Mouse (Mus musculus) urinary bladder, postnatal 4 days (tissue): ENCODE results near the gene Tnni3k.
"Not testable (repeated sequence)": the region's sequence is repeated elsewhere in the genome, so short reads cannot be mapped to it uniquely, and the experiment has no call there.

Experiments
- DNase-seq, 2 experiments: peaks; one replicate each; pipeline ENCODE4 v3.0.0; 2021 to 2022; ENCODE audit warnings: low spot score in 2 of 2

Gene Tnni3k

DNA sequence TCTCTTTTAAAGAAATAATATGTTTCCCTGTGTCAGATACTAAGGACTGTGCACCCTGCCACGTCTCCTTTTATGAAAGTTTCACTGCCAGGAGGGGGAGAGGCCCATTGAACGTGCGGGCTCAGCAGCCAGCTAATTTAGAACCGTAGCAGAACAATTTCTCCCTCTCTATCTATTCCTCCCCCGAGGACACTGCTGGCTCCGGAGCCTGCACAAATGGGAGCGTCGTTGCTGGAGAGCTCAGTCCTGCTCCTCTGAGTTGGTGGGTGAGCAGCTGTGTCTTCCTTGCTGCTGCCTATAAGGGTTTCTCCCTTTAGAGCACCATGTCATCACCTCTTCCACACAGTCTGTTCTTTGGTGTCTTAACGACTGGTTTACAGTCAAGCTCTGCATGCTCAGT is 220.8 kb downstream of the Tnni3k start:
- no peak for DNase-seq

DNA sequence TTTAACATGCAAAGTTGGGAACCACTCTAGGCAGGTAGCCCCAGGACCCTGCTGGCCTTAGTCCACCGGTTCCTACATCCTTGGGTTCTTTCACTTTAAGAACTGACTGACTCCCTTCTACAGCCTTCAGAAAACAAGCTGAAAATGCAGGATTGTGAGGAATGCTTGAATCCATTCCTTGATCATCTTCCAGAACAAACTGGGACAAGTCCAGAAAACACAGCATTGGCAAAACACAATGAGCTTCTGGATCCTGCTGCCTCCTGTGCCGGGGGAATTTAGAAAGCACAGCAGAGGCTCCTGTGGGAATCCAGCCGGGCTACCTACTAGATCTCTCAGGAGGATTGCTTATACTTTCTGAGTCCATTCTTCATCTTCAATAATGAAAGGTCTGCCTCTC is 229.5 kb downstream of the Tnni3k start:
- DNase-seq: no peak

DNA sequence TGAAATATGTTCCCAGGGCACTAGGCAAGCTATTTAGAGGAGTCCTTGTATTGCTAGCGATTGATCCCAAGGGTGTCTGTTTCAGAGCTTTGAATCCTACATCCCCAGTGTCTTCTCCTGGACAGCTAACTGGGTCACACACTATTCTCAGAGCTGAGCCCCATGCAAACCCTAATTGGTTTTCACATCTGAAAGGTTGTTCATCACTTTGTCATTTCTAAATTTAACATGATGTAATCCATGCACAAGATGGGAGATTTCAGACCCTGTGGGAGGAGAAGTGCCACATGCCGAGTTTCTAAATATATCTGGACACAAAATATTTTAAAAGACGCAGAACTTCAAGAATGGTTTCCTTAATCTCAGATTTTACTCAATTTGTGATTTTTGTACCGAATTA is 230.5 kb downstream of the Tnni3k start:
- no peak for DNase-seq

DNA sequence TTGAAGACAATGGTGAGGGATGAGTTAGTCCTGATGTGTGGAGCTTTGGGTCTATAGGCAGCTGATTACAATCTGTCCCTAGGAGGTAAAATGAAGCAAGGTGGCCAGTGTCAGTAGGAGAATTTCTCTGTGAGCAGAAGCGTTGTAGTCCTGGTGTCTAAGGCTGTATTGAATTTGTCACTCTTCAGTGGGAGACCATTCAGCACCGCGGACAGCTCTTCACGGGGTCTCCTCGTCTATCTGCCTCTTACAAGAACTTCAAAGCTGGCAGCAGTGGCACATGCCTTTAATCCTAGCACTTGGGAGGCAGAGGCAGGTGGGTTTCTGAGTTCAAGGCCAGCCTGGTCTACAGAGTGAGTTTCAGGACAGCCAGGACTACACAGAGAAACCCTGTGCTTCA is 235.5 kb downstream of the Tnni3k start:
- DNase-seq: not testable (repeated sequence)

DNA sequence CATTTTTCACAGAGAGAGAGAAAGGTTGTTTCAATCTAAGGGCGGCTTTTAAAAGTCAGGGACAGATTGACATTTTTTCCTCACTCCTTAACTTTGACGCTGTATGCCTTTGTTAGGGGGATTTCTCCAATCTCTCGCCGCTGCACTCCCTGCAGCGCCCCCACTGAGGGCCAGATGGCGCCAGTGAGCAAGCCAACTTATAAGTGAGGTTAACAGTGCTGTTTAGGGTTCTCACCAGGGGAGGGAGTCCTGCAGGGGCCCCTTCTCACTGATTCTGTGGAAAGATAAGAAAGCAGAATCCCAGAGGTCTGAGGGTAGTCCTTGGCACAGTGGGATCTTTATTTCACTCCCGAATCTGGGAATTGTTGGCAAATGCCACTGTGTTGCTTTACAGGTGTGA is 237.5 kb downstream of the Tnni3k start:
- DNase-seq: no peak

DNA sequence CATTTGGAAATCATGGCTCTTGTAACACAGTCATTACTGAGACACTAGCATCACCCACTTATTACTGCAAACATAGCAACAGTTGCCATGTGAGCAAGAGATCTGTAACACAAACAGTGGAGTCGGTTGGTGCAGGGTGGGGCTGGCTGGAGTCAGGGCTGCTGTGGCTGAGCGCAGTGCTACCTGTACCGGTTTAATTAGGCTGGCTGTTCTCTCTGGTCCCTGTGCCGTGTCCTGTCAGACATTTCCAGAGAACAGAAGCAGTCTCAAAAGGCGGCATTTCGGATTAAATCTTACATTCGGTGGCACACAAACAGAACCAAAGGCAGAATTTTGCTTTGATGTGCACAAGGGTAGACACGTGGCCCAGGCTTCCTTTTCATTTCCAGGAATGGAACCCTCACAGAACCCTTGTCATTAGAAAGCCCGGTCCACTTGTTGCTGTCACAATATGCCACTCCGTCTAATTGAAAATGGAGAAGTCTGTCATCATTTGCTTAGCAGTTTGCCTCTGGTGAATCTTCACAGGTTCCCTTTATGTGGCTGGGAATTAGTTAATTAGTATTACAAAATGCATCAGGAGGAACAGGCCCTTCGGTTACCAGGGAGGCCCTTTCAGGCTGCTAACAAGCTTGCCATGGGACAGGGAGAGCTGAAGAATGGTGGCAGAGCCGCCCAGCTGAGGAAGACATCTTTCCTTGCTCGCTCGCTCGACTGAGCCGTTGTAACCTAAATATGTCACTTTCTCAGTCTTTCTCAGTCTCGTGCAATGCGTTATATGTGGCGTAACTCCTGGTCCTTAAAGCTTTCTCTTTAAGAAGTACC is 238.2 kb downstream of the Tnni3k start:
- DNase-seq: no peak

DNA sequence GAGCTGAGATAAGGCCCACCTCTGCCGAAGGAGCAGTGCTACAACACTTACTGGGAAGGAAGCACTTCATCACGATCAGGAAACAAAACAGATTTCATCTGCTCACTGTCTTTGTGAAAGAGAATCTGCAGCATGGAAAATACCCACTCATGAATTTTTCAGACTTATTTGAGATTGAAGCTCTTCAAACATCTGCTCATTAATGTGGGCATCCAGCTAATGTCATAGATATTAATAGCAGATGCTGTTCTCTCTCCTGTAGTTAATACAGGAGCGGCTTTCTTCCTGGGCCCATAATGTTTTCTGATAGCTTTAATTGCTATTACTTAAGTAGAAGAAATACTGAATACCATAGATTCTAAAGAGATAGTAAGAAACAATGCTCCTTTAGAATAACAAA is 239.0 kb downstream of the Tnni3k start:
- no peak for DNase-seq

DNA sequence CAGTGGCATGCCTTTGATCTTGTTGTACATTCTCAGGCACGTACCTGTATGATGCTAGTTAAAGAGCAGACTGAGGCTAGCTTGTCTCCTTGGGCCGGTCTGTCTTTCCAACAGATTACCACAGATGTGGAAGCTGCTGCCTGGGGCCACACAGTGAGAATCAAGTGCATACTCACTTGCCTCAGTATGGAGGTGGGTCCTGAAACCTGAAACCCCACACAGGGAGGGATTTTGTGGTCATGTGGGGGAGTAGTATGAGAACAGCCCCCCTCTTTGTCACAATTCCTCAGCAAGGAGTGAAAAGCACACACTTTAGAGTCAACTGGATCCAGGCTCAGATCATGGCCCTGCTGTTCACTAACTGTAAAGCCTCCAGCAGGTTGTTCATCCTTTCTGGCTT is 239.6 kb downstream of the Tnni3k start:
- no peak for DNase-seq

DNA sequence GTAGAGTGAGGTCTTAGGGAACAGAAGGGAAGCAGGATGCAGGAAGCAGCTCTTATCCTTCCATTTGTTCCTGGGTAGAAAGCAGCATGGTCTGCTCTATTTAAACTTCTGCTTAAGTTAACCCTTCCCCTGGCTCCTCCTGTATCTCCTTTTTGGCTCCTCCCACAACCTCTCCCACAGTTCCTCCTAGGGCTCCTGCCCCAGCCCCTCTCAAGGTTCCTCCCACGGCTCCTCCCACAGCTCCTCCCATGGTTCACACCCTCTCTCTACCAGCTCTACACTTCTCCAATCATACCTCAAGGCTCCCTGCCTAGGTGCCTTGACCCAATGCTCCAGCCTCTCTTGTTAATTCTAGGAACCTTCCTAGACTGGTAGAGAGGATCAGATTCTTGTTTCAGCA is 242.3 kb downstream of the Tnni3k start:
- DNase-seq: no peak

DNA sequence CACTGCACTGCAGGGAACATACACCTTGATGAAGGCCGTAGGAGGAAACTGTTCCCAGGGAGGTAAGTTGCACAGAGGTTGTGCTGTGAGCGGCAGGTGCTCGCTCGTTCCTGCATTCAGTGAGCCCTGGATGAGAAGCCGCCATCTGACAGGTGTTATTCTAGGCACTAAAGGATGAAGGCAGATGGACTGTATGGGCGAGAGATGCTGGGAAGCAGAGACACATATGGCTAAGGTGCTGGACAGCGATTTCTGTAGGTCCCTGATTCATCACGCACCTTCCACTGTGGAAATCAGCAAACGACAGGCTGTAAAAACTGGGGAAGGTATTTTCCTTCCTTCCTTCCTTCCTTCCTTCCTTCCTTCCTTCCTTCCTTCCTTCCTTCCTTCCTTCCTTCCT is 243.4 kb downstream of the Tnni3k start:
- no peak for DNase-seq

DNA sequence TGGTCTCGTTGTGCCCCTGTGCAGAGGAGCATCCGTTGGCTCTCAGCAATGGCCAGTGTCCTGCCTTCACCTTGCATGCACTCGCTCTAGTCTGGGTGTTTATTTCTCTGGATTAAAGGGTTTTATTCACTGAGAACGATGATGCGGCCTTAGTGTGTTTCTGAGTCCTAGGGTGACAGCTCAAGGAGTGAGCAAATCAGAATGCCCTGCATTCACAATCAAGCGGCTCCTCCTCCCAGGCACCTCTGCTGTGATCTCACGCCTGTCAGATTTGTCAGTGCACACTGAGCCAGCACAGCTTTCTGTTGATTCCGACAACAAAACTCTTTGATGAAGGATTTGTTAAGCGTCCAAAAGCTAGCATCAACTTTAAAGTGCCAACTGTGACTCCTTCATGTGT is 243.9 kb downstream of the Tnni3k start:
- no peak for DNase-seq

DNA sequence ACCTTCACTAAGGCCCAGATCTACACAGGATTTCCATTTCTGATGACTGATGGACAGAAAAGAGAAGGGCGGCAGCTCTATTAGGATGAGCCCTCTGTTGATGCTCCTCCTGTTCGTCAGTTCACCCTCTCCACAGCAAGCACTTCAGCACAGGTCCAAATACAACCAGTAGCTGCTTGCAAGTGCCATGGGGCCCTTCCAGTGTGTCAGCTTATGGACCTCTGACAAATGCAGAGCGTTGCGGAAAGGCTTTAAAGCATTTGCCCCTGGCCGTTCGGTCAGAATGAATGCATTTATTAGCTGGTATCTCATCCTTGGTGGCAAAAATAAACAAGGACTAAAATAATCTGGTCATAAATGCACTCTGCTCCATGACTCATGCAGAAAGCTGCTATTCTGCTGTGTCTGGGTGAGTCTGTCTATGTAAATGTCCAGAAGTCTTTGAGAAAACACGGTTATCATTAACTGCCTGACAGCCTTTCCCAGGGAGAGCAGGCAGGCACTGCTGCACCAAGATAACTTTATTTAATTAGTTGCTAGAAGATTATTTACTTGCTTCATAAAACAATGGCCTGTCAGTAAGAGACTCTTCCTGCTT is 244.8 kb downstream of the Tnni3k start:
- no peak for DNase-seq

DNA sequence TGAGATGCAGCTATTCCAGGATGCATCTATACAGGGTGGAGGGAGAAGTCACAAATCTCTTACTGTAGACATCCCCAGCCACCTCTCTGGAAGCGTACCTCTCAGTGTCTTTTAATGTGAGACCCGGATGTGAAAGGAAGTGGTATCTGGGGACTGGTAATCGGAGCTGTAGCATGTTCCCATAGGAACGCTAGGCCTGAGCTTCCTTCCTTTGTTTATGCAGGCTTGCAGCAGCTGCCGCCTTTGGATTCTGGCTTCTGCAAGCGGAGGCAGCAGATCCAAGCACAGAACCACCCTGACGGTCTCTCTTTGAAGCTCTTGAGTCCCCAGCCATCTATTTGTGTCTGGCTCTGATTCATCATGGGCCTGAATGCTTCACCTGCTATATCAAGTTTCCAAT is 248.6 kb downstream of the Tnni3k start:
- DNase-seq: no peak

DNA sequence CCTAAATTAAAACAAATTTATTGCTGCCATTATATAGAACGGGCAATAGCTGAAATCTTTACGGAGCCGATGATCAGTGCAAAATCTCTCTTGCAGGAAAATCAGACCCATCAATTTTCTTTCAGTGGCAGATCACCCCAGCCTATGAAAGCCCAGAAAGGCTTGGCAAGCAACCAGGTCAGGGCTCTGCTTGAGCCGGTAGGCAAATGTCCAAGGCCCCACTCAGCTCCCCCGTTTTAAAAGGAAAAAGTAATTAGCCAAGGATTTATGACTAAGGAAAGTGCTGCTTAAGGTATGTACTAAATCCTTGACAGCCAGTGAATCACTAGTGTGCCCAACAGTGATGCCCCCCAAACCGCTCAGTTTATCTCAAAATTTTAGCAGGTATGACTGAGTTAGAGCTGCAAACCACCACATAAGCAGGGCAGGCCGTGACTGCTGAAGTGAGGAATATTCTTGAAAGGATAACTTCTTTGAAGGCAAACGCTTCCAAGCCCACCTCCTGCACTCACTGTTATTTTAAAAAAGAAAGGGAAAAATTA is 254.2 kb downstream of the Tnni3k start:
- DNase-seq: no peak

DNA sequence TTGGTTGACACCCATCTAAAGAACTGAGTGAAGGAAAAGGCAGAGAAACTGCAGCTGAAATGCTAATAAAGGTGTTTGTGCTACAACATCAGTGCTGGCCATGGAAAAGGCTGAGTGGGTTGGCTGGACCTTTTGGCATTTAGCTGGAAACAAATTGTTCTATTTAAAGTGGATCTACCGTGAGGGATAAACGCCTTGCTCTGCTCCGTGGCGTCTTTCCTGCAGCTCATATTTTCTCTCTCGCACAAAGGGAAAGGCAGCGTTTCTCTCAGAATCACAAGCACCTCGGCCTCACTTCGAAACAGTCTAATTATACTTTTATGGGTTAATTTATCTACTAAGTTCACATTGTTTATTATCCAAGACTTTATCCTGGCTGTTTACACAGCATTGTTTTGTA is 254.8 kb downstream of the Tnni3k start:
- DNase-seq: no peak

DNA sequence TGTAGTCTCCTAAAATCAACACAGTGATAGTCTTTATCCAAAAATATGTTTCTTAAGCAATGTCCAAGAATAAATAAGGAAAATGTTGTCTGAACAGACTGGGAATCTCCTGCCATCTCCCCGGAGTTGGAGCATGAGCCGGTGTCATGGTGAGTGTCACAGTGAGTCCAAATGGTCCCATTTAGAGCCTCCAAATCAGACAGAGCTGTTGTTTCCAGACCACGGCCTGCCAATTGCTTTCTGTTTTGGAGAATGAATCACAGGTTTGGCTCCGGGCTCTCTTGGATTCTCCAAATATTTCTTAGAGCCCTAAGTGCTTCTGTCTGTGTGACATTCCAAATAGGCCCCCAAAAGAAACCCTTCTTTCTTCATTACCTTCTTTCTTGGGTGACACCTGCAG is 256.4 kb downstream of the Tnni3k start:
- no peak for DNase-seq

DNA sequence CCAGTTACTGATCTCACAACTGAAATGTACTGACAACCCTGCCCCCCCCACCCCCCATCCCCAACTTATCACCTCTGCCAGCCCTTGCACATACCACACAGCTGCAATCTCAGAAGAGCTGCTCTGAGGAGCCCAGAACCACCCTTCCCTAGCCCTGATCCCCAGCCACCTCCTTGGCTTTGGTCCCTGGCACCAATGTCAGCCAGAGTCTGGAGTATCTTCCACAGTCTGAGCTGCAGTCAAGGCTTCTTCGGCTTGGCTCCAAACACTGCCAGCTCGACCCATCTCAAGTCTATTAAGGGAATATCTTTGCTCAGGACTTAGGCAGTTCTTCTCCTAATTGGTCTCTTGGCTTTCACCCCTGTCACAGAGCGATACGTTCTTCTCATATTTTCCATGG is 261.6 kb downstream of the Tnni3k start:
- no peak for DNase-seq

DNA sequence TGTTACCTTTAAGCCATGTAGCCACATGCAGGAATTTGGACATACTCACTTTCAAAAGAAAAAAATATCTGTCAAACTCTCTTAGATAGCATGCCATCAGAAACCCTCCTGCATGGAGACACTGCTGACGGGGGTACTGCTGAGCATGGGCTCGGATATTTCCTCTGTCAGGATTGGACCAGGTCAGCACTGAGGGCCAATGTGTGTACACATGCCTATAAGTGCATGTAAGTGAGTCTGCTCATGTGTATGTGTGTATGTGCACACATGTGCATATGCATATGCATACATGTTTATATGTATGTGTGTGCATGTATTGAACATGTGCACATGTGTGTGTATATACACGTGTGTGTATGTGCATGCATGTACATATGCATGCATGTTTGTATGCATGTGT is 267.6 kb downstream of the Tnni3k start:
- DNase-seq: no peak

DNA sequence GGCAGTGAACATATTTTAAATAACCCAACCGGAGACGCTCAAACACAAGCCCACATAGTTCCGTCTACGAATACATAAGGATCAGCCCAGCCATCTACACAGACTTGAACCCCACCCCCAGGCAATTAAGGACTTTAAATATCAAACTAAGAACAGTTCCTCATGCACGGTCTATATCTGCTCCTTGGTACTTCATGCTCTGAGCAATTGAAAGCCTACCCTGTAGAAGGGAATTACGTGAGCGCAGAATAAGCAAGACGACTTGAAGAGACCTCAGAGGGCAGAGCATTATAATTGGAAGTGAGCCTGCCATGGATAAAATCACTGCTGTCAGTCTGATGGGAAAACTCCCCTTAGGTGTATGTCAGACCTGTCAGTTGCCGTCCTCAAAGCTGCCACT is 268.9 kb downstream of the Tnni3k start:
- DNase-seq: no peak

DNA sequence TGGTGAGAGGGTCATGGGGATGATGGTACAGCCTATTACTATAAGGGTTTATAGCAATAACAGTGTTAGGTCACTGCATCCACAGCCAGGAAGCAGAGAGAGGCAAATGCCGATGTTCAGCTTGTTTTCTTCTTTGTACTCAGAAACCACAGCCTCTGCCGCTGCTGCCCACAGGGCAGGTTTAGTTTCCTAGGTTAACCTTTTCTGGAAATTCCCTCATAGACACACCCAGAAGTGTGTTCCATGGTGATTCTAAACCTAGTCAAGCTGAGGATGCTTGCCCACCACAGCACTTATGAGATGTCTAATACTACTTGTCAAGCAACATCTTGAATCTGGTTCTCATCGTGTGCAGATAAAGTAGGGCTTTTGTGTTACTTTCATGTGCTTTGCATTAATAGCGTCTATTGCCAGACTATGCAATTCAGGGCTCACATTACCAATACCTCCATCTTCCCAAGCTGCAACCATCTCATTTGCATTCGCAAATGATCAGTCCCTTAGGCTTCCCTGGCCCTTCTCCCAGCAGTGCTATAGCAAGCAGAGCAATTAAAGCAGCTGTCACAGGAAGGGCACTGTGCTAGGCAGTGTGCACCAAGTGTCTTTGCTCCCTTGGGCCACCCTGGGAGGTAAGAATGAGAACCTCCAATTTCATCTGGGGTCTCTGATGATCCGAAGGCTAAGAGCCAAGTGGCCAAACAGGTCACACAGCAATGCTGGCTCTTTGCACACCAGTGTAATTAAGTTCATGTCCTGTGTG is 276.2 kb downstream of the Tnni3k start:
- peak in 1 of 2 experiments; percentile 25 for DNase-seq

DNA sequence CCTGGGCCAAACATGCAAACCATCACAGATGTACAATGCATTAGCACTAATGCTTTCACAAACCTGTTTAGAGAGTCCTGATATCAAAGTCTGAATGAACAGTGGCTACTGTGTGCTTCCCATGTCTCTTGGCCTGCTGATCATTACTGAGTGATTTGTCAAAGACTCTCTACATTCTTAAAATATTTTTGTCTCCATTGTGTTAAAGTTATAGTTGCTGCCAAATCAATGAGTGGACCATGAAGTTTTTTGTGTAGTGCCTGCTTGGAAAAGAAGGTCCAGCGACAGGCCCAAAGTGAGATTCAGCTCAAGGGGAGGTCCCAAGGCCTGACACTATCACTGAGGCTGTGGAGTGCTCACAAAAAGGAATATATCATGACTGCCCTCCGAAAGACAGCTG is 283.6 kb downstream of the Tnni3k start:
- DNase-seq: no peak

DNA sequence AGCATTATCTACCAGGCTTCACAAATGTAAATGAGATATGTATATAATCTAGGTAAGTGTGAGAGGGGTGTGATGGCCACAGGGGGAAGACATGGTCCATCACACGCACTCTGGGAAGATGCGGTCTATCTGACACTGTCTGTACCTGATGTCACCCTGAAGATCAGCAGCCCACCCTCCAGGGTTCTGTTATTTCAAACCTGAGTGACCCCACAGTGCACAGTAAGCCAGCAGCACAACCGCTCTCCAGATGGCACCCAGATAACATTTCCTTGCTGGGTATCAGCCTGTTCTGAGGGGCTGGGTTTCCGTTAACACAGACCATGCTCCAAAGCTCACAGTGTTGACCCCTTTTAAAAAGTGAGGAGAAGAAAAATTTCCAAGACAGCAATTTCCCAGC is 288.9 kb downstream of the Tnni3k start:
- no peak for DNase-seq

DNA sequence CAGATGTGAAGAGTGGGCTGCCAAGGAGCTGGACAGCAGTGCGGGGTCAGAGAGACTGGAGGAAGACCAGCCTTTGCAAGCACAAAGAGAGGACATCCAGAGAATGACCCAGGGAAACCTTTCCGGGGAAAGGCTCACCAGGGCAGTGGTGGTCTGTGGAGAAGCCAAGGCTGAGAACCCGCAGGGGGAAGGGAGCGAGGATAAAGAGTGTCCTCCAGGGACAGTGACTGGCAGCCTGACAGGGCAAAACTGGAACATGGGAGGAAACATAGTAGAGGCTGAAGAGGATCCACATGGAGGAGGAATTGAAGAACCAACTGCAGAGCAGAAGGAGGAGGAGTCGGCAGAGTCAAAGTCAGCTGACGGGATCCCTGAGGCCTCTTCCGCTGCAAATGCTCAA is 291.1 kb downstream of the Tnni3k start:
- no peak for DNase-seq
